Mouse (Mus musculus) heart, embryonic 10.5 days (tissue): Measurements from ENCODE around the gene Tfap2a. TPM values are rescaled to one million over a fixed set of nuclear protein-coding genes. Genes with fewer than 3 reads are reported as not detected.

Source experiments
- DNase-seq: peaks from one replicate; pipeline ENCODE4 v3.0.0-alpha.2; 2017; ENCODE audit warnings: low spot score
- H3K27ac ChIP-seq: fragments of 300-500 bp; sonication (generic); 2 replicates; pipeline ENCODE4 v1.5.1; 2016; ENCODE audit warnings: mild to moderate bottlenecking
- H3K27me3 ChIP-seq: fragments of 300-500 bp; sonication (generic); 2 replicates; pipeline ENCODE4 v1.6.1; 2016; ENCODE audit warnings: mild to moderate bottlenecking; ENCODE audit not compliant: poor library complexity, insufficient read depth, severe bottlenecking
- H3K36me3 ChIP-seq: fragments of 300-500 bp; sonication (generic); 2 replicates; pipeline ENCODE4 v1.6.1; 2016; ENCODE audit warnings: mild to moderate bottlenecking, moderate library complexity
- H3K4me1 ChIP-seq: fragments of 300-500 bp; sonication (generic); 2 replicates; pipeline ENCODE4 v1.6.1; 2016; ENCODE audit warnings: mild to moderate bottlenecking
- H3K4me3 ChIP-seq: fragments of 300-500 bp; sonication (generic); 2 replicates; pipeline ENCODE4 v1.5.1; 2016; ENCODE audit warnings: mild to moderate bottlenecking, moderate library complexity
- H3K9me3 ChIP-seq: fragments of 300-500 bp; sonication (generic); 2 replicates; pipeline ENCODE4 v1.6.1; 2016; ENCODE audit warnings: mild to moderate bottlenecking, moderate library complexity
- WGBS: fragments of 180-500 bp; shearing (Covaris S2); methylation state at CpG from one replicate; pipeline ENCODE4 v1.1.7; 2016; 5-methylcytosine and 5-hydroxymethylcytosine counted together
- polyA plus RNA-seq: library from polyadenylated mRNA; unstranded; fragments of >200 nt; fragmentation: Nextera tagmentation; extraction: Ambion mirVana; gene quantifications from 2 replicates; pipeline ENCODE4 v1.2.1, GENCODE M21; 2016

Tfap2a gene
- polyA plus RNA-seq, 1 experiment from 2014 or later, result 1.6 TPM

- Histone ChIP-seq H3K27ac (no peak overlapping the region), H3K27me3 (peaks cover 91% of the 10 kb centered on the region), H3K4me3 (peak overlapping the region; percentile 53), H3K9me3 (no peaks in the 10 kb centered on the region), H3K4me1 (peaks cover 15% of the 10 kb centered on the region), H3K36me3 (no peaks in the 10 kb centered on the region)
- 3% methylated on average over 37 of the region's 37 CpGs for WGBS
- peak; percentile 75 for DNase-seq
Measured at GRCm38 (mm10) chr13:40716771-40717716, 21.1 kb downstream of the Tfap2a start.

DNA sequence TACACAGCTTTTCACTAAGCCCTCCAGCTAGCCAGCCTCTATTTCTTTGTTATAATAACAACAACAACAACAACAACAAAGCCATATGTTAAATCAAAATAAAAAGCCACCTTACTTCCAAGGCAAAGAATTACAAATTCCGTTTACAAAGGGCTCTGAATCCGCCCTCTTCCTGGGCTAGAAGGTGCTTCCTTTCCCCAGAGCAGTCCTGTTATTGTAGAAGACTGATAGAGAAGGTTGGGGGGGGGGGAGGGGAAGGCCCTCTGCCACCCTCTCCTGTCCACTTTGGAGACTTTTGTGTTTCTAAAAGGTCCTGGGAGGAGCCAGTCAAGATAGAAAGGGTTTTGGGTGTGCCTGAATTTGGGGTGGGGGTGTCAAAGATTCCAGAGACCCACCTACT lies 23.6 kb downstream of the Tfap2a start:
- H3K36me3 ChIP-seq, result no peaks in the 10 kb centered on the region
- peak; percentile 31 for DNase-seq
- H3K27ac ChIP-seq, result no peak overlapping the region
- H3K4me3 ChIP-seq, result no peak overlapping the region
- peaks cover 94% of the 10 kb centered on the region for H3K27me3 ChIP-seq
- 0% methylated on average over 2 of the region's 2 CpGs for WGBS
- H3K4me1 ChIP-seq, result peaks cover 15% of the 10 kb centered on the region
- no peaks in the 10 kb centered on the region for H3K9me3 ChIP-seq

DNA sequence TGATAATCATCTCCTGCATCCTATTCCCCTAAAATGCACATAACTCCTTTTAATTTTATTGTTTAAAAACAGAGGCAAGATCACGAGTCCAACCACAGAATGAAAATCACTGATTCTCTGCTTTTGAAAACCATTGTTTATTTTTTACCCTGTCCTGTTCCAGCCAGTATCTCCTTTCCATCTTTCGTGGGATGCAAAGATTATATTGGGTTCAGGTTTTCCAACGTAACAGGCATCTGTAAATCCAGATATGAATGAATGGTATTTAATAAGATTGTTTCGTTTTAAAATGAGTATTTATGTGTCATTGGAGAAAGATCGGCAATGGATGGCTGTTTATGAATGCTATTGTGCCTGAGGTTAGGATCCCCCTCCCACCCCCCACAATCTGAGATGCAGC lies 24.5 kb downstream of the Tfap2a start:
- H3K27me3 ChIP-seq, result peaks cover 95% of the 10 kb centered on the region
- H3K27ac ChIP-seq, result no peak overlapping the region
- H3K4me3 ChIP-seq, result no peak overlapping the region
- peaks cover 11% of the 10 kb centered on the region for H3K4me1 ChIP-seq
- no peak for DNase-seq
- WGBS, result 10% methylated on average over 5 of the region's 5 CpGs
- no peaks in the 10 kb centered on the region for H3K9me3 ChIP-seq
- no peaks in the 10 kb centered on the region for H3K36me3 ChIP-seq

DNA sequence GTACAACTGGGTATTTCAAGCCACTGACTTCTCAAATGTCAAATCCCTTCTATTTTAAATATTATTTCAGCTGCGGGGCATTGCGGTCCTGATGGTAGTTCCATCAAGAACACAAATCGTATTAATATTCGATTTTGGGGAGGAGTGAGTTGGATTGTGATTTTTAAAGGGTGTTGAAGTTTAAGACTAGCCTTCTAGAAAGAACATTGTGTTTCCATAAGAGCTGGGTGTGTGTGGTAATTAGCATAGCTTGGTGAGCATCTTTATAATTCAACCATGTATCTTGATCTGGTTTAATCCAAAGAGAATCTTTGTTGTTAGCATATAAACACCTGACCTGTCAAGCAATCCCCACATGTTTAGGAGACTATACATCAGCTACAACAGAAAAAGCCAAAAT lies 24.9 kb downstream of the Tfap2a start:
- H3K27me3 ChIP-seq, result peaks cover 95% of the 10 kb centered on the region
- H3K9me3 ChIP-seq, result no peaks in the 10 kb centered on the region
- H3K4me1 ChIP-seq, result peaks cover 11% of the 10 kb centered on the region
- H3K4me3 ChIP-seq, result no peak overlapping the region
- H3K27ac ChIP-seq, result no peak overlapping the region
- WGBS, result 6% methylated on average over 4 of the region's 4 CpGs
- no peak for DNase-seq
- no peaks in the 10 kb centered on the region for H3K36me3 ChIP-seq

DNA sequence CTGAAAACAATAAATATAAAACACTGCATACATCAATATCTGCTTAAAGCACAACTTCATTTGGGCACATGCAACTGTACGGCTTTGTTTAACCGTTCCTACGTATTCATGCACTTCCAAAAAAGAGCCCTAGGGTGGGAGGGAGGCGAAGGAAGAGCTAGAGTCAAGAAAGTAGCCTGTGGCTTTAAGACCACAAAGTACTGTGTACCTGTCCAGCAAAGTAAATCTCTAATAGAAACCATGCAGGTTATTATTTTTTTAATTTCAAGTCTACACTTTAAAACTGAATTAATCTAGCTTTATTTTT lies 25.7 kb downstream of the Tfap2a start:
- WGBS, result 2% methylated on average over 4 of the region's 4 CpGs
- Histone ChIP-seq H3K27me3 (peaks cover 95% of the 10 kb centered on the region), H3K4me1 (peaks cover 11% of the 10 kb centered on the region), H3K4me3 (no peak overlapping the region), H3K36me3 (no peaks in the 10 kb centered on the region), H3K9me3 (no peaks in the 10 kb centered on the region), H3K27ac (no peak overlapping the region)
- no peak for DNase-seq

DNA sequence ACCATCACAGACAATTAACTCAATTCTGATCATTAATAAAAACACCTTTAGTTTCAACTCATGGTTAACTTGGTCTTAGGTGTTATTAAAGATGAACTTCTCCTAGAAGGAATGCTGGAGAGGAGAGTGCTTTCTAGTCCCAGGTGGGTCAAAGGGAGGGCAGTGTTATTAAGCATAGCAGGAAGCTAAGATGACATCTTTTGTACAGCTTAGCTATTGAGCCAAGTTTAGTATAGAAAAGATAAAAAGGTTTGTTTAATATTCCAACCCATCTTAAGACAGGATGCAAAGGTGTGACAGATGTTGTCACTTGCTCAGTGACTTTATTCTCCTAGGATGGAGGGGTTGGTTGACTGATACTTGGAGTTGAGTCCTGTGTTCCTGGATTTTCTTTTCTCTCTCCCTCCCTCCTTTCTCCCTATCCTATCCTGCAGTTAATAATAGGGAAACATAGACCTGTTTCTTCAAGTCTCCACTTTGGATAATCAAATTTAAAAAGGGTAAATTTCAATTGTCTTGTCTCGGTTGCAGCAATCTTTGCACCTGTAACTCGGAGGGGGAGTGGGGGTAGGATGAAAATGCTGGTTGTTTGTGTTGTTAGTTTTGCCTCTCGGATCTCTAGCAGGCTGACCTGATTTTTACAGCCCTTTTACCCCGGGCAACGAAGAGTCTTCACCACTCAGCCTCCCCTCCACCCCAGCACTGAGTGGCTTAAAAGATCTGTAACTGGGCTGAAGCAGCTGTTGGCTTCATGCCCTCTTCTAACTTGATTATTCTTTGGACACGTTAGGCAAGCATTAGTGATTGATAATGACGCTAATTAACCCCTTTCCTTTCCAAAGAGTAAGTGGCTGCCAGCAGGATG lies 26.3 kb downstream of the Tfap2a start:
- Histone ChIP-seq H3K27me3 (peaks cover 95% of the 10 kb centered on the region), H3K9me3 (no peaks in the 10 kb centered on the region), H3K4me1 (peaks cover 8% of the 10 kb centered on the region), H3K4me3 (no peak overlapping the region), H3K27ac (no peak overlapping the region), H3K36me3 (no peaks in the 10 kb centered on the region)
- DNase-seq, result peak; percentile 28
- WGBS, result 1% methylated on average over 7 of the region's 7 CpGs

GRCm38 (mm10) chr13:40710062-40710342 lies 28.2 kb downstream of the Tfap2a start:
- no peaks in the 10 kb centered on the region for H3K36me3 ChIP-seq
- peaks cover 96% of the 10 kb centered on the region for H3K27me3 ChIP-seq
- H3K9me3 ChIP-seq, result no peaks in the 10 kb centered on the region
- H3K4me3 ChIP-seq, result no peak overlapping the region
- DNase-seq, result peak; percentile 72
- under 1% methylated on average over 11 of the region's 11 CpGs for WGBS
- no peak overlapping the region for H3K27ac ChIP-seq
- H3K4me1 ChIP-seq, result peaks cover 7% of the 10 kb centered on the region; the same call in 1 of the 2 replicates

DNA sequence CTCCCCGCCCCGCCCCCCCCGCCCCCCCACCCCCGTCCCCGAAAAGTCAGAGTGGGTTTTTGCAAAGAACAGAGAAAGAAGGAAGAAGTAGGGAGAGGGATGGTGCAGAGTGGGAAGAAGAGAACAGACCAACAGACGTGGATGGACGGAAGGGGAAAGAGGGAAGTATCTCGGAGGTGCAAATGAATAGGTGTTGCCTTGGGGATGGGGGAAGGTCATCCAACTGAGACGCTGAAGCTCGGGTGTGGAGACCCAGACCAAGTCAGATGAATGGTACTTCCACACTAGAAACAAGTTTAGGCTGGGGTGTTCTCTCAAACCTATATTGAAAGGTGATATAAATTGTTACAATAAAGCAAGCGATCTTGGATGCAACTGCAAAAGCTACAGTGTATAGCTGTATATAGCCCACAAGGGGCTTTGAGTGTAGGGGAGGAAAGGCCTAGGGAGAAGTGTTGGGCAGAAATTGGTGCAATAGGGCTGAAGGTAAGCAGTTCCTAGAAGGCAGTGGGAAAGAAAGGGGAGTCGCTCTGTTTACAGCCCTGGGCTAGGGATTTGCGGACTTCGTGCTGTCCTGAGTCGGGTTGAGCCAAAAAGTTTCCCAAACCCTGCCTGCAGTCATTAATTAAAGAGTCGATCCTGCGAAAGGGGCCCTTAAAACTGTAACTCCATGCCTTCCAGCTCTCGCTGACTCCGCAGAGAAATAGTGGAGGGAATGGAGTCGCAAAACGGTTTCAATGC lies 28.7 kb downstream of the Tfap2a start:
- DNase-seq, result peak; percentile 69
- H3K9me3 ChIP-seq, result no peaks in the 10 kb centered on the region

GRCm38 (mm10) chr13:40708913-40709312 lies 29.3 kb downstream of the Tfap2a start:
- peaks cover 17% of the 10 kb centered on the region; the same call in 1 of the 2 replicates for H3K4me1 ChIP-seq
- no peak overlapping the region for H3K27ac ChIP-seq
- under 1% methylated on average over 26 of the region's 26 CpGs for WGBS
- H3K36me3 ChIP-seq, result no peaks in the 10 kb centered on the region
- H3K27me3 ChIP-seq, result peaks cover 96% of the 10 kb centered on the region
- DNase-seq, result peak; percentile 66
- H3K9me3 ChIP-seq, result no peaks in the 10 kb centered on the region
- H3K4me3 ChIP-seq, result peak overlapping the region; percentile 24; the same call in 1 of the 2 replicates

More for the DNA sequence above, 28.7 kb downstream of the Tfap2a start:
- no peaks in the 10 kb centered on the region for H3K36me3 ChIP-seq
- H3K27ac ChIP-seq, result no peak overlapping the region
- under 1% methylated on average over 21 of the region's 21 CpGs for WGBS
- peaks cover 96% of the 10 kb centered on the region for H3K27me3 ChIP-seq
- no peak overlapping the region; the same call in 1 of the 2 replicates for H3K4me3 ChIP-seq
- peaks cover 12% of the 10 kb centered on the region; the same call in 1 of the 2 replicates for H3K4me1 ChIP-seq

DNA sequence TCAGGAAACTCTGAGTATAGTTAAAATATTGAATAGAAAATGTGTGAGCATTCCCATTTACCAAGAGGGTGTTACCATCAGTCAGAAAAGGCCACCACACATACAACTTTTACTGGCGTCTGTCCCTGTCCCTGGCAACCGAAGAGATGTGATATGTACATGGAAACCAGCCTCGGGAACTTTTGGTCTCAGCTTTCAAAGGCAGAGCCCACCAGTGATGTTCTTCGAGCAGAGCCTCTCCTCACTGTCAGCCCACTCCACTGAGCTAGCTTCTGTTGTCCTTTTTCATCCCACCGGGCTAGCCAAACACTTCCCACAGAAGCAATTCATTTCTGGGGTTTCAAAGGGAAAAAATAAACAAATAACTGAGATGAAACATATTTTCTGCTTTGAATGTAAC lies 29.9 kb downstream of the Tfap2a start:
- 2% methylated on average over 5 of the region's 5 CpGs for WGBS
- DNase-seq, result peak; percentile 65
- Histone ChIP-seq H3K27me3 (peaks cover 96% of the 10 kb centered on the region), H3K4me3 (no peak overlapping the region), H3K36me3 (no peaks in the 10 kb centered on the region), H3K9me3 (no peaks in the 10 kb centered on the region), H3K4me1 (peaks cover 19% of the 10 kb centered on the region; the same call in 1 of the 2 replicates), H3K27ac (no peak overlapping the region)

- no peak overlapping the region for H3K27ac ChIP-seq
- H3K4me3 ChIP-seq, result no peak overlapping the region
- peaks cover 20% of the 10 kb centered on the region; the same call in 1 of the 2 replicates for H3K4me1 ChIP-seq
- no peaks in the 10 kb centered on the region for H3K9me3 ChIP-seq
- WGBS, result 0% methylated on average over 3 of the region's 3 CpGs
- no peaks in the 10 kb centered on the region for H3K36me3 ChIP-seq
- peak; percentile 36 for DNase-seq
- peaks cover 100% of the 10 kb centered on the region for H3K27me3 ChIP-seq
Measured at GRCm38 (mm10) chr13:40707646-40708045, 30.5 kb downstream of the Tfap2a start.

DNA sequence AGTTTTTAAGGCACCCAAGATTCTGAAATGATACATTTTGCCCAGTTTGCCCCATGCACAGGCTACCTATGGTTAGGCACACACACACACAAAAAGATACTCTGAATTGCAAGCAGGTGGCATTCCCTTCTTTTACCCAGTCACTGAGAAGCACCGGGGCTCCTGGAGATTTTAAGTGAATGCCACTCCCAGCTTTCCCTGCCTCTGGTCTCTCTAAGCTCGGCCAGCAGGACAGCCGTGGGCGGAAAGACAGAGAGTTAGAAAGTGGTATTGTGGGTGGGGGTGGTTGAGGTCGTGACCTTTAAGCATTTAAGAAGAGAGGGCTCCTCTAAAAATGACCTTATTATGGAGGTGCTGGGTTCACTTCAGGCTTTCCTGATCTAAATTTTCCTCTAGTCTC lies 31.6 kb downstream of the Tfap2a start:
- no peak overlapping the region for H3K4me3 ChIP-seq
- peaks cover 21% of the 10 kb centered on the region; the same call in 1 of the 2 replicates for H3K4me1 ChIP-seq
- no peak overlapping the region for H3K27ac ChIP-seq
- H3K9me3 ChIP-seq, result no peaks in the 10 kb centered on the region
- peak; percentile 64 for DNase-seq
- peaks cover 100% of the 10 kb centered on the region for H3K27me3 ChIP-seq
- WGBS, result under 1% methylated on average over 5 of the region's 5 CpGs
- H3K36me3 ChIP-seq, result no peaks in the 10 kb centered on the region
